Mouse (Mus musculus) myocyte (in vitro differentiated cells): ENCODE measurements around the gene Endou.

ENCODE experiments used
- CEBPB ChIP-seq: IDR thresholded peaks from 2 replicates; pipeline ENCODE4 v1.6.1; 2011; ENCODE audit warnings: mild to moderate bottlenecking, moderate library complexity; ENCODE audit not compliant: poor library complexity, insufficient read depth, severe bottlenecking
- MAX ChIP-seq: IDR thresholded peaks from one replicate; pipeline ENCODE4 v1.6.1; 2011; ENCODE audit warnings: low read depth, mild to moderate bottlenecking, control low read depth
- MYOD1 ChIP-seq, 3 experiments: IDR thresholded peaks; one replicate each; pipeline ENCODE4 v1.6.1; 2011; ENCODE audit warnings: control low read depth in 2 of 3, low read depth in 2 of 3, mild to moderate bottlenecking in 2 of 3, moderate library complexity in 1 of 3; ENCODE audit not compliant: insufficient read length in 2 of 3, control insufficient read depth in 1 of 3
- POLR2A ChIP-seq: IDR thresholded peaks from one replicate; pipeline ENCODE4 v1.6.1; 2011; ENCODE audit warnings: low read depth, mild to moderate bottlenecking, control low read depth, moderate library complexity; ENCODE audit not compliant: insufficient read length
- USF1 ChIP-seq: IDR thresholded peaks from one replicate; pipeline ENCODE4 v1.6.1; 2011; ENCODE audit warnings: low read depth, mild to moderate bottlenecking, control low read depth, moderate library complexity

GRCm38 (mm10) chr15:97742600-97742999, 11.5 kb upstream of the Endou start:
- no peak for TF ChIP-seq POLR2A
- no peak for TF ChIP-seq MAX
- TF ChIP-seq USF1 = no peak
- TF ChIP-seq MYOD1 (IDR thresholded peaks at IDR 0.05; ENCODE audit: control insufficient read depth in 1 of 3, insufficient read length in 2 of 3, low read depth in 2 of 3) = no peak
- TF ChIP-seq CEBPB = no peak
